Mouse (Mus musculus) bone marrow, adult 2 months (tissue): Measurements from ENCODE around the gene Them7. TPM values are rescaled to one million over a fixed set of nuclear protein-coding genes. Genes with fewer than 3 reads are reported as not detected.

Experiments
- H3K27ac ChIP-seq: fragments of 200-500 bp; 2 replicates; pipeline ENCODE4 v1.5.1; 2012; ENCODE audit warnings: low read depth, mild to moderate bottlenecking, control low read depth, inconsistent platforms, low read length; ENCODE audit not compliant: control insufficient read depth, poor library complexity, insufficient read depth
- H3K4me1 ChIP-seq: fragments of 200-500 bp; 2 replicates; pipeline ENCODE4 v1.6.1; 2011; ENCODE audit warnings: low read length; ENCODE audit not compliant: control insufficient read depth, insufficient read depth
- H3K4me3 ChIP-seq: fragments of 200-500 bp; replicated peaks from 2 replicates; pipeline ENCODE3; 2011; ENCODE audit warnings: mild to moderate bottlenecking, low read depth, low read length, control low read depth; ENCODE audit not compliant: control insufficient read depth
- CTCF ChIP-seq: fragments of 200-500 bp; IDR thresholded peaks from 2 replicates; pipeline ENCODE4 v1.5.1; 2011; ENCODE audit warnings: low read length, control low read depth; ENCODE audit not compliant: control insufficient read depth, insufficient read depth
- POLR2A ChIP-seq: fragments of 200-500 bp; IDR thresholded peaks from 2 replicates; pipeline ENCODE4 v1.6.1; 2011; ENCODE audit warnings: low read depth, mild to moderate bottlenecking, control low read depth, low read length, borderline replicate concordance; ENCODE audit not compliant: control insufficient read depth
- WGBS: fragments of 180-500 bp; shearing (Covaris S2); methylation state at CpG from one replicate; pipeline ENCODE4 v1.1.7; 2018; 5-methylcytosine and 5-hydroxymethylcytosine counted together
- polyA plus RNA-seq: library from polyadenylated mRNA; stranded (reverse); fragments of >200 nt; gene quantifications from 2 replicates; pipeline ENCODE4 v1.2.4, GENCODE M21; 2011; ENCODE audit warnings: low replicate concordance; ENCODE audit not compliant: missing spikeins, insufficient read depth, insufficient read length

Them7 gene
- polyA plus RNA-seq, 1 experiment: not detected

- no peaks in the 10 kb centered on the region for H3K4me1 ChIP-seq
- H3K27ac ChIP-seq: no peak overlapping the region
- no peak overlapping the region for H3K4me3 ChIP-seq
- TF ChIP-seq CTCF: no peak
- TF ChIP-seq POLR2A: no peak
- whole genome bisulfite sequencing: 88% methylated on average over 1 of the region's 1 CpGs
These were observed 185.1 kb downstream of the Them7 start for GRCm38 (mm10) chr2:105409253-105409652.

GRCm38 (mm10) chr2:105414309-105414708 lies 190.2 kb downstream of the Them7 start:
- H3K4me1 ChIP-seq: no peaks in the 10 kb centered on the region
- TF ChIP-seq CTCF (no peak), POLR2A (no peak)
- WGBS: 52% methylated on average over 2 of the region's 2 CpGs
- H3K4me3 ChIP-seq: no peak overlapping the region
- H3K27ac ChIP-seq: no peak overlapping the region

GRCm38 (mm10) chr2:105416046-105416659 lies 192.0 kb downstream of the Them7 start:
- Histone ChIP-seq H3K27ac (no peak overlapping the region), H3K4me1 (no peaks in the 10 kb centered on the region), H3K4me3 (no peak overlapping the region)
- TF ChIP-seq POLR2A (no peak), CTCF (no peak)
- 66% methylated on average over 7 of the region's 7 CpGs for WGBS

GRCm38 (mm10) chr2:105416660-105417348 lies 192.7 kb downstream of the Them7 start:
- Histone ChIP-seq H3K27ac (no peak overlapping the region), H3K4me3 (no peak overlapping the region), H3K4me1 (no peaks in the 10 kb centered on the region)
- 74% methylated on average over 8 of the region's 8 CpGs for WGBS
- TF ChIP-seq CTCF (no peak), POLR2A (no peak)

- no peak overlapping the region for H3K4me3 ChIP-seq
- 6% methylated on average over 5 of the region's 5 CpGs for WGBS
- TF ChIP-seq CTCF: no peak
- H3K27ac ChIP-seq: no peak overlapping the region
- H3K4me1 ChIP-seq: no peaks in the 10 kb centered on the region
These were observed 193.5 kb downstream of the Them7 start for GRCm38 (mm10) chr2:105417663-105418062.

GRCm38 (mm10) chr2:105418629-105419227 lies 194.6 kb downstream of the Them7 start:
- no peak overlapping the region for H3K27ac ChIP-seq
- no peak overlapping the region for H3K4me3 ChIP-seq
- WGBS: 91% methylated on average over 12 of the region's 12 CpGs
- no peaks in the 10 kb centered on the region for H3K4me1 ChIP-seq
- TF ChIP-seq POLR2A (no peak), CTCF (no peak)

- no peak for TF ChIP-seq POLR2A
- no peak for TF ChIP-seq CTCF
These were observed 203.3 kb downstream of the Them7 start for GRCm38 (mm10) chr2:105427447-105427846.

GRCm38 (mm10) chr2:105428029-105428428 lies 203.9 kb downstream of the Them7 start:
- 2% methylated on average over 12 of the region's 12 CpGs for WGBS
- no peak overlapping the region for H3K4me3 ChIP-seq
- TF ChIP-seq CTCF (peak; percentile 82), POLR2A (no peak)
- no peak overlapping the region for H3K27ac ChIP-seq
- no peaks in the 10 kb centered on the region for H3K4me1 ChIP-seq

More at GRCm38 (mm10) chr2:105427447-105427846, 203.3 kb downstream of the Them7 start:
- no peaks in the 10 kb centered on the region for H3K4me1 ChIP-seq
- H3K27ac ChIP-seq: no peak overlapping the region
- WGBS: 55% methylated on average over 8 of the region's 8 CpGs
- no peak overlapping the region for H3K4me3 ChIP-seq
